Mouse (Mus musculus) intestine, embryonic 16.5 days (tissue): ENCODE measurements around the gene Mamdc2. TPM values are rescaled to one million over a fixed set of nuclear protein-coding genes. Genes with fewer than 3 reads are reported as not detected.

Experiments used
- ATAC-seq: fragments of 200-750 bp; cut with Nextera tagmentation; 2 replicates; pipeline ENCODE4 v1.8.0; 2017; ENCODE audit warnings: moderate TSS enrichment, moderate library complexity
- H3K27ac ChIP-seq: fragments of 300-500 bp; sonication (generic); 2 replicates; pipeline ENCODE4 v1.5.1; 2014; ENCODE audit warnings: mild to moderate bottlenecking, low read length
- H3K27me3 ChIP-seq: fragments of 300-500 bp; sonication (generic); replicated peaks from 2 replicates; pipeline ENCODE4 v1.6.1; 2014; ENCODE audit warnings: low read length, control low read depth, mixed read lengths; ENCODE audit not compliant: control insufficient read depth, insufficient read depth
- H3K36me3 ChIP-seq: fragments of 300-500 bp; sonication (generic); 2 replicates; pipeline ENCODE4 v1.6.1; 2014; ENCODE audit warnings: low read length, control low read depth; ENCODE audit not compliant: control insufficient read depth, insufficient read depth
- H3K4me1 ChIP-seq: fragments of 300-500 bp; sonication (generic); 2 replicates; pipeline ENCODE4 v1.6.1; 2014; ENCODE audit warnings: low read length, control low read depth, mixed read lengths; ENCODE audit not compliant: control insufficient read depth, insufficient read depth
- H3K4me2 ChIP-seq: fragments of 300-500 bp; sonication (generic); 2 replicates; pipeline ENCODE4 v1.6.1; 2014; ENCODE audit warnings: low read depth, low read length, control low read depth
- H3K4me3 ChIP-seq: fragments of 300-500 bp; sonication (generic); 2 replicates; pipeline ENCODE4 v1.5.1; 2014; ENCODE audit warnings: mild to moderate bottlenecking, low read length
- H3K9ac ChIP-seq: fragments of 300-500 bp; sonication (generic); 2 replicates; pipeline ENCODE4 v1.6.1; 2014; ENCODE audit warnings: low read depth, low read length
- H3K9me3 ChIP-seq: fragments of 300-500 bp; sonication (generic); 2 replicates; pipeline ENCODE4 v1.6.1; 2016; ENCODE audit warnings: low read length, control low read depth; ENCODE audit not compliant: control insufficient read depth
- WGBS: fragments of 180-500 bp; shearing (Covaris S2); extraction: QIAGEN DNeasy Blood & Tissue Kit; methylation state at CpG from one replicate; pipeline ENCODE4 v1.1.7; 2014; 5-methylcytosine and 5-hydroxymethylcytosine counted together
- polyA plus RNA-seq: library from polyadenylated mRNA; unstranded; fragments of >200 nt; fragmentation: Nextera tagmentation; extraction: Ambion mirVana; gene quantifications from 2 replicates; pipeline ENCODE4 v1.2.1, GENCODE M21; 2015

Gene Mamdc2
- polyA plus RNA-seq, 1 experiment from 2014 or later: 2.0 TPM

DNA sequence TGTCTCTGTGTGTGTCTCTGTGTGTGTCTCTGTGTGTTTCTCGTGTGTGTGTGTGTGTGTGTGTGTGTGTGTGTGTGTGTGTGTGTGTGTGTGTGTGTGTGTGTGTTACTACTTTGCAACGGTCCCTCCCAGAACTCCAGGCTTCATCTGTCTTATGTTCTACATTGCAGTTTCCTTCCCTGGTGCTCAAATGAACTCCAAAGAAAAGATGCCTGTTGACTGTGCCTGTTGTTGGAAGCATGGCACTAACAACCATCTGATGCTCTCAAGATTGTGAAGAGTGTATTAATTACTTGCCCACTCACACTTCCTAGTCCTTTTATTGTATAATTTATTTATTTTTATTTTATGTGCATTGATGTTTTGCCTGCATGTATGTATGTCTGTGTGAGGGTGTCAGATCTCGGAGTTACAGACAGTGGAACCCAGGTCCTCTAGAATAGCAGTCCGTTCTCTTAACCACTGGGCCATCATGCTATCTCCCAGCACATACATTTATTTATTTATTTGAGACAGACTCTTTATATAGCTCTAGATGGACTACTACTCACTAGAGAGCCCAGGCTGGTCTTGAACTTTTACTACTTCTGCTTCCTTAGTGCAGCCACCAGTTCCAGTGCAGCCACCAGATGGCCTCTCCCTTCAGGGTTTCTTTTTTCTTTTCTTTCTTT lies 174.1 kb downstream of the Mamdc2 start:
- no peaks in the 10 kb centered on the region for H3K9me3 ChIP-seq
- WGBS: 45% methylated on average over 4 of the region's 4 CpGs
- peak overlapping the region; percentile 64 for H3K4me2 ChIP-seq
- H3K9ac ChIP-seq: peak overlapping the region; percentile 95; the same call in 1 of the 2 replicates
- peaks cover 6% of the 10 kb centered on the region; the same call in 1 of the 2 replicates for H3K4me1 ChIP-seq
- ATAC-seq: peak; percentile 38
- H3K27ac ChIP-seq: no peak overlapping the region
- no peaks in the 10 kb centered on the region for H3K36me3 ChIP-seq
- peak overlapping the region; percentile 91 for H3K4me3 ChIP-seq
- H3K27me3 ChIP-seq: no peaks in the 10 kb centered on the region

DNA sequence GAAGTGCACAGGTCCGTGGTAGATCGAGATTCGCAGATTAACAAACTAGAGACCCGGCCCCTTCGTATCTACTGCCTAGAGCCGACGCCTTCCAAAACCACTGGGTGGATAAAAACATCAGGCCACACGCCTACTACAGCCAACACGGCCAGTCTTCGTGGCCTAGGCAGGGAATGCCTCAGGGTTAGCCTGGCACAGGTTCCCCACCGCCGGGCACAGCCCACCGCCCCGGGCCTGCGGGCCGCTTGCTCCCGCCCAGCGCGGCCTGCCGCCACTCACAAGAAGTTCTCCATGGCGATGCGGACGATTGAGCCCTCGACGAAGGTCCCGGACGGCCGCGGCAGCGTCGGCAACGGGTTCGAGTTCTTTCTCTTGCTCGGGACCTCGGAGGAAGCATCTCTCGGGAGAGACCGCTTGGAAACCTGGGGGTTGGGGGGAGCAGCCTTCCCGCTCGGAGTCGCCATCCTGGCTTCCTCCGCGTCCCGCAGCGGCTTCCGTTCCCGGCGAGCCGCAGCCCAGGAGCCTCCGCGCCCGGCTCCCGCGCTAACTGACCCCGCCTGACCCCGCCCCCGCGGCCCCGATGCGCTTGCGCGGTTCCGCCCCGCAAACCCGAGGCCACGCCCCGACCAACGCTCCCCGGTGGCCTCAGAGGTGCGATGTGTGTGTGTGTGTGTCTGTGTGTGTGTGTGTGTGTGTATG lies 174.7 kb downstream of the Mamdc2 start, which contains the start of gene Smc5:
Smc5 (minus strand) TSS at position 543 of the 699 bp plus-strand sequence.
- WGBS: under 1% methylated on average over 63 of the region's 69 CpGs
- peak within 1 kb of the TSS; percentile 95 for H3K9ac ChIP-seq
- H3K9me3 ChIP-seq: no peaks in the 10 kb centered on the region
- peak; percentile 98 for ATAC-seq
- H3K4me3 ChIP-seq: peak within 1 kb of the TSS; percentile 91
- peaks cover 6% of the 10 kb centered on the region; the same call in 1 of the 2 replicates for H3K4me1 ChIP-seq
- H3K36me3 ChIP-seq: no peaks in the 10 kb centered on the region
- peak within 1 kb of the TSS; percentile 64 for H3K4me2 ChIP-seq
- H3K27me3 ChIP-seq: no peaks in the 10 kb centered on the region
- peak within 1 kb of the TSS; percentile 73 for H3K27ac ChIP-seq

DNA sequence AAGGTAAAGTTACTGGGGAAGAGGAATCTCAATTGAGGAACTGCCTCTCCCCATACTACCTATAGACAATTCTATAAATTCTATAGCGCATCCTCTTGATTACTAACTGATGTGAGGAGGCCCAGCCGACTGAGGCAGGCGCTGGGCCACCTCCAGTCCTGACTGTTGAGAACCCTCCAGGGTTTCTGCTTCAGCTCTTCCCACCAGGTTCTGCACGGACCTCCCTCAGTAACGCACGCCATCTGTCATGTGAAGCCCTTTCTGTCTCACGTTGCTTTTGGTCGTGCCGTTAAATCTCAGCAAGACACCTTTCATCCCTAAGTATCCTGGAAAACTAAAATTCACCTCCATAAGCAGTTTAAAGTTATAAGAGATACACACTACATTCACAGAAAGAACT lies 191.5 kb downstream of the Mamdc2 start:
- no peak for ATAC-seq
- Histone ChIP-seq H3K9ac (no peak overlapping the region), H3K4me2 (no peak overlapping the region), H3K9me3 (no peaks in the 10 kb centered on the region), H3K4me3 (no peak overlapping the region), H3K36me3 (peaks cover 8% of the 10 kb centered on the region), H3K4me1 (no peaks in the 10 kb centered on the region), H3K27ac (no peak overlapping the region), H3K27me3 (no peaks in the 10 kb centered on the region)
- 88% methylated on average over 9 of the region's 9 CpGs for WGBS

Other genes with a start within 250 kb of the Mamdc2 start
- gene Smc5, start 174.5 kb downstream of the Mamdc2 start, polyA plus RNA-seq: 15.8 and 17.2 TPM in 2 replicates
- gene 1700028P14Rik, start 204.4 kb upstream of the Mamdc2 start, polyA plus RNA-seq: not detected in 2 replicates
- gene Ptar1, start 239.0 kb upstream of the Mamdc2 start, polyA plus RNA-seq: 3.3 and 4.1 TPM in 2 replicates